Mouse (Mus musculus) lung, embryonic 15.5 days (tissue): ENCODE measurements at regions not wholly inside any gene's neighbourhood (a gene's known extent, or its start where the extent isn't known, plus 50 kb on each side); places are given as distances from the start of the nearest gene placed in this dataset.
"Not testable (repeated sequence)": the region's sequence is repeated elsewhere in the genome, so short reads cannot be mapped to it uniquely, and the experiment has no call there.

ENCODE experiments used
- ATAC-seq: fragments of 200-750 bp; cut with Nextera tagmentation; 2 replicates; pipeline ENCODE4 v1.8.0; 2017; ENCODE audit warnings: moderate number of reproducible peaks, borderline replicate concordance; ENCODE audit not compliant: low FRiP score, low TSS enrichment; ENCODE audit errors: extremely low read depth
- H3K27ac ChIP-seq: fragments of 300-500 bp; sonication (generic); 2 replicates; pipeline ENCODE4 v1.5.1; 2015; ENCODE audit warnings: moderate library complexity, mild to moderate bottlenecking, inconsistent platforms
- H3K27me3 ChIP-seq: fragments of 300-500 bp; sonication (generic); 2 replicates; pipeline ENCODE4 v1.6.1; 2015; ENCODE audit warnings: inconsistent platforms
- H3K36me3 ChIP-seq: fragments of 300-500 bp; sonication (generic); 2 replicates; pipeline ENCODE4 v1.6.1; 2015; ENCODE audit warnings: inconsistent platforms
- H3K4me1 ChIP-seq: fragments of 300-500 bp; sonication (generic); 2 replicates; pipeline ENCODE4 v1.6.1; 2015; ENCODE audit warnings: inconsistent platforms
- H3K4me2 ChIP-seq: fragments of 300-500 bp; sonication (generic); 2 replicates; pipeline ENCODE4 v1.6.1; 2015; ENCODE audit warnings: inconsistent platforms, mild to moderate bottlenecking, moderate library complexity
- H3K4me3 ChIP-seq: fragments of 300-500 bp; sonication (generic); 2 replicates; pipeline ENCODE4 v1.5.1; 2015; ENCODE audit warnings: mild to moderate bottlenecking, inconsistent platforms
- H3K9ac ChIP-seq: fragments of 300-500 bp; sonication (generic); 2 replicates; pipeline ENCODE4 v1.6.1; 2015; ENCODE audit warnings: inconsistent platforms
- H3K9me3 ChIP-seq: fragments of 300-500 bp; sonication (generic); 2 replicates; pipeline ENCODE4 v1.6.1; 2016; ENCODE audit warnings: inconsistent platforms
- WGBS: fragments of 180-500 bp; shearing (Covaris S2); methylation state at CpG from one replicate; pipeline ENCODE4 v1.1.7; 2015; 5-methylcytosine and 5-hydroxymethylcytosine counted together

DNA sequence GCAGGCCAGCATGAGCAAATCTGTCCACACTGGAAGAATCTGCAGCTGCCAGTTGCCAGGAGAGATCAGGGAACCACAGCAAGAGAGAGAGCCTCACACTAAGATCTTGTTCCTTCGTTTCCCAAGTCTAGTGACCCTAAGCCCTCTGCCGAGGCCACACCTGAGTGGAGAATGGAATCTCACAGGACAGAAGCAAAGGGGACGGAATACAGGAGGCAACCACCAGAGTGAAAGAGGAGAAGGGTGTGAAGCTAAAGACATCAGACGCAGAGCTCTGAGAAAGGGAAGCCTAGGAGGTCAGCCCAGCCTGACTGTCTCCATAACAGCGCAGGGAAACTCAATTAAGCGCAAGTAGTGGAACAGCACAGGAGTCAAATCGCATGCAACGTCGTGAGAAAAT, 75.0 kb downstream of the Suds3 start:
- no peak overlapping the region for H3K27ac ChIP-seq
- H3K27me3 ChIP-seq = no peaks in the 10 kb centered on the region
- no peaks in the 10 kb centered on the region for H3K36me3 ChIP-seq
- H3K9me3 ChIP-seq = no peaks in the 10 kb centered on the region
- WGBS = 66% methylated on average over 9 of the region's 9 CpGs
- H3K4me2 ChIP-seq = no peak overlapping the region
- no peaks in the 10 kb centered on the region for H3K4me1 ChIP-seq
- H3K4me3 ChIP-seq = no peak overlapping the region
- no peak overlapping the region for H3K9ac ChIP-seq
- ATAC-seq = no peak

- H3K4me2 ChIP-seq = no peak overlapping the region
- H3K4me3 ChIP-seq = no peak overlapping the region
- 23% methylated on average over 3 of the region's 3 CpGs for WGBS
Measured at GRCm38 (mm10) chr5:117037261-117037660, 78.7 kb downstream of the Suds3 start.

DNA sequence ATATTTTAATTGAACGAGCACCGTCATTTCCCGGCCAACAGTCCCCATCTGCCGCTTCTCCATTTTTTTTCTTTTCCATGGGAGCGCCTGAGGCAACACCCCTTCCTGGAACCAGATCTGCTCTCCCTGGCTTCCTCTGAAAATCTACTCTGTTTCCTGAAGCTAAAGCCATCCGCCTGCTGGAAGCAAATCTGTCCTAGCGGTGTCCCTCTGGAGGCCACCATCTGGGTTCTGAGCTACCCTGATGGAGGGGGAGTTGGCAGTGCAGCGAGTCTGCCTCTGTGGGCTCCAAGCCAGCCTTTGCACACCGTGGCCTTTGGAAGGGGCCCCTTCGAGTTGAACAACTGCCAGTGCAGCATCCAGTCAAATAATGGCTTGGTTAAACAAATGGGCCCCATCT, 83.8 kb downstream of the Suds3 start:
- no peak for ATAC-seq
- no peaks in the 10 kb centered on the region for H3K4me1 ChIP-seq
- H3K36me3 ChIP-seq = no peaks in the 10 kb centered on the region
- H3K4me2 ChIP-seq = no peak overlapping the region
- WGBS = 64% methylated on average over 10 of the region's 10 CpGs
- no peak overlapping the region for H3K27ac ChIP-seq
- no peaks in the 10 kb centered on the region for H3K9me3 ChIP-seq
- H3K27me3 ChIP-seq = no peaks in the 10 kb centered on the region
- H3K9ac ChIP-seq = no peak overlapping the region
- H3K4me3 ChIP-seq = no peak overlapping the region

More at GRCm38 (mm10) chr5:117037261-117037660, 78.7 kb downstream of the Suds3 start:
- H3K27ac ChIP-seq = no peak overlapping the region
- ATAC-seq = no peak
- no peaks in the 10 kb centered on the region for H3K4me1 ChIP-seq
- no peak overlapping the region for H3K9ac ChIP-seq
- H3K27me3 ChIP-seq = no peaks in the 10 kb centered on the region
- H3K9me3 ChIP-seq = no peaks in the 10 kb centered on the region
- H3K36me3 ChIP-seq = no peaks in the 10 kb centered on the region

DNA sequence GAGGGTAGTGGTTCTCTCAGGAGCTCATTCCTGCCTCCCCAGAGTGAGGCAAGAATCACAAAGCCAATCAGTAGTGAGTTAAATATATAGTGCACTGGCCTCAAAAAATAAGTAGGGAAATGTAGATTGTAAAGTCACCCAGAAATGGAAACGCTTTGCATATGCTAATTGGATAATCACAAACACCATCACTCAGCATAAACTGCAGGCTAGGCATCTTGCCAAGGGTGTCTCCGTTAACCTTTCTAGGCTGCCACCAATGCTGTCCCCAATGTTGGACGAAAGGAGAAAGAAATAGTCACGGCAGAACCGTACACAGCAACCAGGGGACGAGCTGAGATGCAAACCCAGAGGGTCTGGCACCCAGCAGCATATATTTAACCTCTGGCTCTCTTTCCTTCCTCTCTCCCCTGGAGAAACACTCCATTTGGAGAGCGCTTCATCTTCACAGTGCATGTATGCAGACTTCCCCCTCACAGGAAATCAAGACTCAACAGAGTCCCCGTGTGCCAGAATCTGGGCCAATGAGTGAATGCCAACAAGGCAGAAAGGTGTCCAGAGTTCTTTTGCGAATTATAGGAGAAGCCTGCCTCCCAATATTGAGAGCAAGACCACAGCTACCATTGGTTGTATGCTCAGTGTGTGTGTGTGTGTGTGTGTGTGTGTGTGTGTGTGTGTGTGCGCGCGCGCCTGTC, 90.1 kb downstream of the Suds3 start:
- H3K9ac ChIP-seq = no peak overlapping the region
- no peaks in the 10 kb centered on the region for H3K4me1 ChIP-seq
- no peaks in the 10 kb centered on the region for H3K36me3 ChIP-seq
- no peak overlapping the region for H3K4me3 ChIP-seq
- ATAC-seq = no peak
- WGBS = 80% methylated on average over 13 of the region's 13 CpGs
- H3K9me3 ChIP-seq = no peaks in the 10 kb centered on the region
- H3K4me2 ChIP-seq = no peak overlapping the region
- H3K27ac ChIP-seq = no peak overlapping the region
- H3K27me3 ChIP-seq = no peaks in the 10 kb centered on the region

- WGBS = 70% methylated on average over 6 of the region's 6 CpGs
- Histone ChIP-seq H3K4me2 (no peak overlapping the region), H3K4me3 (no peak overlapping the region), H3K9ac (no peak overlapping the region), H3K36me3 (no peaks in the 10 kb centered on the region), H3K27me3 (no peaks in the 10 kb centered on the region), H3K4me1 (no peaks in the 10 kb centered on the region), H3K27ac (no peak overlapping the region), H3K9me3 (no peaks in the 10 kb centered on the region)
- ATAC-seq = no peak
Measured at GRCm38 (mm10) chr5:117018419-117019150, 97.3 kb downstream of the Suds3 start.

DNA sequence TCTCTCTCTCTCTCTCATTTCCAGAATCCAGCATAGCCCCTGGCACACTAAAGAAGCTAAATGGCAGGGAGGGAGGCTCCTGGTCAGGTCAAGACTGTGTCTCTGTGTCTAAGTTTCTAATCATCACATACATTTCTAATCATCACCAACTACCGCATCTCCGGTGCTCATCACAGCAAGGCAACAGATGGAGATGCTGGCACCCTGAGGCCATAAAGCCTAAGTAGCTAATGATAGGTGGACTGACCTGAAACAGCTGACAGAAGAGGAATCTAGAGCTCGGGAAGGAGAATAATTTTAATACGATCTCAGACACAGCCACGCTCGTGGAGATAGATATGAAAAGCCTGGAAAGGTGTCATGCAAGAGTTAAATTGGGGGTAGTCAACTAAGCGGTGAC, 104.8 kb downstream of the Suds3 start:
- Histone ChIP-seq H3K4me1 (no peaks in the 10 kb centered on the region), H3K9ac (no peak overlapping the region), H3K9me3 (no peaks in the 10 kb centered on the region), H3K4me2 (no peak overlapping the region), H3K27me3 (no peaks in the 10 kb centered on the region), H3K36me3 (no peaks in the 10 kb centered on the region), H3K27ac (no peak overlapping the region), H3K4me3 (no peak overlapping the region)
- WGBS = 87% methylated on average over 7 of the region's 7 CpGs
- ATAC-seq = no peak

DNA sequence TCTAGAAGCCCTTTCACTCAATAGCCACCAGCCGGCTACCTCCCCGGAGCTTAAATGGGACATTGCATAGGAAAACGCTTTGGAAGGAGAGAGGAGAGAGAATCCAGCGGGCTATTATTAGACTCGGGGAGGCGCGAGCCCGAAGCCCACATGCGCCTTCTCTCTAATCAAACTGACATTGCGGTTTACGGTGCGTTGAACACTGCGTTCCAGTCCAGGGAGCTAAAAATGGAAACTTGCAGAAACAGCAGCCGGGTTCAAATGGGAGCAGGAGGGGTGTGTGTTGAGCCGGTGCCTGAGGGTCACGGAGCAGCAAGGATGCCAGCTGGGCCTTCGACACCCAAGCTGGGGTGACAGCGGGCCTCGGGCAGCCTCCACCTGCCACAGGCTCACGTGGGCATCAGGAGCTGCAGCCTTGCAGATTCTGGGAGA, 115.1 kb downstream of the Suds3 start:
- Histone ChIP-seq H3K27ac (no peak overlapping the region), H3K4me3 (no peak overlapping the region)

GRCm38 (mm10) chr5:116994508-116994907, 121.4 kb downstream of the Suds3 start:
- Histone ChIP-seq H3K27me3 (no peaks in the 10 kb centered on the region), H3K9ac (no peak overlapping the region), H3K4me2 (no peak overlapping the region), H3K27ac (no peak overlapping the region), H3K4me3 (no peak overlapping the region), H3K36me3 (no peaks in the 10 kb centered on the region), H3K9me3 (no peaks in the 10 kb centered on the region), H3K4me1 (no peaks in the 10 kb centered on the region)
- WGBS = 43% methylated on average over 5 of the region's 5 CpGs
- no peak for ATAC-seq

More for the DNA sequence above, 115.1 kb downstream of the Suds3 start:
- Histone ChIP-seq H3K4me2 (no peak overlapping the region), H3K36me3 (no peaks in the 10 kb centered on the region), H3K4me1 (no peaks in the 10 kb centered on the region), H3K9me3 (no peaks in the 10 kb centered on the region), H3K9ac (no peak overlapping the region), H3K27me3 (no peaks in the 10 kb centered on the region)
- 83% methylated on average over 20 of the region's 20 CpGs for WGBS
- no peak for ATAC-seq

- Histone ChIP-seq H3K4me2 (no peak overlapping the region), H3K36me3 (no peaks in the 10 kb centered on the region), H3K4me1 (no peaks in the 10 kb centered on the region), H3K27me3 (no peaks in the 10 kb centered on the region), H3K4me3 (no peak overlapping the region), H3K9me3 (no peaks in the 10 kb centered on the region), H3K9ac (no peak overlapping the region), H3K27ac (no peak overlapping the region)
- WGBS = 90% methylated on average over 1 of the region's 1 CpGs
- no peak for ATAC-seq
Measured at GRCm38 (mm10) chr5:116993674-116994073, 122.2 kb downstream of the Suds3 start.

DNA sequence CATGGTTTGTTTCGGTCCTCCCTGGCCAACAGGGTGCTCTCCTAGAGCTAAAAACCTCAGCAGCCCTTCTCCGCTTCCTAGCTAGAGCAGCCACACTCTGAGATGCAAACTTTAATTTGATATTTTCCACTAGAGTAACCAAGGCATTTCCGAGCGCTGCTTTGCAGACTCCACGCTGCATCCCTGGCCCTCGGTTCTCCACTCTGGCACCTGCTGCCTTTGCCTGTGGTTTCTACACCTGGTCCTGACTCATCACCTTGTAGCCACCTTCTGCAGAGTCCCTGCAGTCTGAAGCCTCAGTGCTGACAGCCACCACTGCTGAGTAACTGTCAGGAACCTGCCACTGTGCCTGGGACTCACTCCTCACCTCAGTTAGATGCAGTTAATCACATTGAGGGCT, 124.5 kb downstream of the Suds3 start:
- WGBS = 88% methylated on average over 6 of the region's 6 CpGs
- no peak overlapping the region for H3K27ac ChIP-seq
- no peaks in the 10 kb centered on the region for H3K36me3 ChIP-seq
- no peaks in the 10 kb centered on the region for H3K9me3 ChIP-seq
- no peak overlapping the region for H3K4me2 ChIP-seq
- H3K4me1 ChIP-seq = no peaks in the 10 kb centered on the region
- no peak overlapping the region for H3K4me3 ChIP-seq
- no peaks in the 10 kb centered on the region for H3K27me3 ChIP-seq
- no peak for ATAC-seq
- no peak overlapping the region for H3K9ac ChIP-seq

DNA sequence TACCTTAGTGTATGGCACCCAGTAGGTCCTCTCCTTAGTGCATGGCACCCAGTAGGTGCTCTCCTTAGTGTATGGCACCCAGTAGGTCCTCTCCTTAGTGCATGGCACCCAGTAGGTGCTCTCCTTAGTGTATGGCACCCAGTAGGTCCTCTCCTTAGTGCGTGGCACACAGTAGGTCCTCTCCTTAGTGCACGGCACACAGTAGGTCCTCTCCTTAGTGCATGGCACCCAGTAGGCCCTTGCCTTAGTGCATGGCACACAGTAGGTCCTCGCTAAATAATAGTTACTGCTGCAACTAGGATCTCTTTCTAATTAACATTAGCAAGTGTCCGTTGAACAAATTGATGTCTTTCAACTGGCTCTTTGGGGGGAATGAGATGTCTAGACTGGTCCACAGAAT, 144.4 kb downstream of the Suds3 start:
- H3K27me3 ChIP-seq, ATAC-seq, H3K4me2 ChIP-seq, H3K4me3 ChIP-seq, H3K4me1 ChIP-seq, H3K36me3 ChIP-seq, H3K27ac ChIP-seq, H3K9ac ChIP-seq, H3K9me3 ChIP-seq: not testable (repeated sequence)
- 83% methylated on average over 4 of the region's 4 CpGs for WGBS

GRCm38 (mm10) chr5:116964171-116964570, 151.7 kb downstream of the Suds3 start:
- ATAC-seq = no peak
- Histone ChIP-seq H3K27me3 (no peaks in the 10 kb centered on the region), H3K4me2 (no peak overlapping the region), H3K9ac (no peak overlapping the region), H3K27ac (no peak overlapping the region), H3K9me3 (no peaks in the 10 kb centered on the region), H3K36me3 (no peaks in the 10 kb centered on the region), H3K4me1 (no peaks in the 10 kb centered on the region), H3K4me3 (no peak overlapping the region)
- WGBS = 82% methylated on average over 7 of the region's 7 CpGs
